Comparison of ENCODE assay signal across 13 mouse cellular contexts in the genomic region with DNA sequence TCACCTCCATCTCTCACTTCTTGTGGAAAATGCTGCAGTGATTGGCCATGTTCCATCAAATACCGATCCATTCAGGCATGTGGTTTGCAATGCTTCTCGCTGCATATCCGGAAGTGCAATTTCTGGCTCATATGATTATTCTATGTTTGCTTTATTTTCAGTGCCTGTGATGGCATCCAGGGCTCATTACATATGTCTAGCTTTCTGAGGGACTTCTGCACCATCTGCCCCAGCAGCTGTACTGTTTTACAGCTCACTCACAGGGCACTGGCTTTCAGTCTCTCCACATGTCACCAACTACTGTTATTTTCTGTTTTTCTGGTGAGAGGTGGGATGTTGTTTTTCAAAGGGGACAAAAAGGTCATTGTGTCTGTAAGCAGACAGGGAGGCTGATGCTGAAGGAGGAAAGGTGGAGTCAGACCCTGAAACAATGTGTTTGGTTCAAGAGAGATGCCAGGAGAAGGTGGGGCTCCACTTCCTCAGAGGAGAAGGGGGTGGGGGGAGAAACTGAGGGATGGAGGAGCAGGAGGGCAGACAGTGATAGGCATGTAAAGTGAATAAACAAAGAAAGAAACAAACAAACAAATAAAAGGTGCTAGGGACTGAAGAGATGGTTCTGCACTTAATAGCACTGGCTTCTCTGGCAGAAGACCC. TPM values are rescaled to one million over a fixed set of nuclear protein-coding genes. Genes with fewer than 3 reads are reported as not detected.
A peak's percentile ranks its signal among the peaks of the same experiment; 100 is the strongest.
DNase-seq lines count a peak whose midpoint lies in the region; ATAC-seq and TF ChIP-seq lines count a peak whose summit lies in the region.
"Had no signal": no experiment of that assay in that cellular context is flagged by ENCODE, and none has a peak within 500 bp of the region (broad histone marks: within the 10 kb centered on the region; RNA-seq: fewer than 3 reads in every experiment).

No protein-coding gene starts in this region.

- H3K4me3 ChIP-seq in hindbrain, embryonic 16.5 days (ENCODE audit: low read length) = no peak overlapping the region
- H3K4me3 ChIP-seq in hindbrain, embryonic 12.5 days = no peak overlapping the region
- no peak overlapping the region for H3K4me3 ChIP-seq in forebrain, postnatal 0 days (ENCODE audit: low read depth, low read length)
- H3K4me3 ChIP-seq: midbrain, embryonic 13.5 days; neural tube, embryonic 13.5 days had no signal

- no peaks in the 10 kb centered on the region for H3K27me3 ChIP-seq in hindbrain, embryonic 16.5 days (replicated peaks; ENCODE audit: control insufficient read depth, insufficient read depth, low read length)
- H3K27me3 ChIP-seq in hindbrain, embryonic 12.5 days = no peaks in the 10 kb centered on the region
- H3K27me3 ChIP-seq in forebrain, postnatal 0 days (ENCODE audit: insufficient read depth, low read length) = no peaks in the 10 kb centered on the region
- H3K27me3 ChIP-seq: midbrain, embryonic 13.5 days; neural tube, embryonic 13.5 days had no signal

- no peaks in the 10 kb centered on the region for H3K36me3 ChIP-seq in hindbrain, embryonic 16.5 days (ENCODE audit: control insufficient read depth, insufficient read depth, low read length)
- no peaks in the 10 kb centered on the region for H3K36me3 ChIP-seq in hindbrain, embryonic 12.5 days
- H3K36me3 ChIP-seq in forebrain, postnatal 0 days (ENCODE audit: insufficient read depth) = no peaks in the 10 kb centered on the region
- H3K36me3 ChIP-seq: midbrain, embryonic 13.5 days; neural tube, embryonic 13.5 days had no signal

- 72% methylated on average over 3 of the region's 3 CpGs for WGBS in hindbrain, embryonic 16.5 days
- WGBS in hindbrain, embryonic 12.5 days = 89% methylated on average over 3 of the region's 3 CpGs
- 53% methylated on average over 3 of the region's 3 CpGs for WGBS in forebrain, postnatal 0 days

- H3K4me2 ChIP-seq in hindbrain, embryonic 16.5 days (ENCODE audit: low read length) = no peak overlapping the region
- H3K4me2 ChIP-seq in hindbrain, embryonic 12.5 days (replicated peaks) = no peak overlapping the region
- H3K4me2 ChIP-seq in forebrain, postnatal 0 days (ENCODE audit: low read depth) = no peak overlapping the region
- H3K4me2 ChIP-seq: midbrain, embryonic 13.5 days; neural tube, embryonic 13.5 days had no signal

- H3K9ac ChIP-seq in hindbrain, embryonic 16.5 days (ENCODE audit: low read depth, low read length) = no peak overlapping the region
- H3K9ac ChIP-seq in hindbrain, embryonic 12.5 days = no peak overlapping the region
- H3K9ac ChIP-seq in forebrain, postnatal 0 days = no peak overlapping the region
- H3K9ac ChIP-seq: midbrain, embryonic 13.5 days; neural tube, embryonic 13.5 days had no signal

- no peaks in the 10 kb centered on the region for H3K9me3 ChIP-seq in hindbrain, embryonic 16.5 days (ENCODE audit: control insufficient read depth, low read length)
- H3K9me3 ChIP-seq in hindbrain, embryonic 12.5 days (replicated peaks) = no peaks in the 10 kb centered on the region
- no peaks in the 10 kb centered on the region for H3K9me3 ChIP-seq in forebrain, postnatal 0 days (ENCODE audit: low read length)
- H3K9me3 ChIP-seq: midbrain, embryonic 13.5 days; neural tube, embryonic 13.5 days had no signal

- peak; percentile 78 for ATAC-seq in hindbrain, embryonic 16.5 days
- no peak for ATAC-seq in hindbrain, embryonic 12.5 days (ENCODE audit: low FRiP score)
- peak; percentile 94 for ATAC-seq in forebrain, postnatal 0 days
- no peak for ATAC-seq in erythroblast, adult 5-6 weeks (replicated peaks; ENCODE audit: low FRiP score, poor library complexity, severe bottlenecking)
- ATAC-seq: midbrain, embryonic 13.5 days had no signal

- TF ChIP-seq CTCF in forebrain, postnatal 0 days (IDR thresholded peaks at IDR 0.05; ENCODE audit: low read depth) = no peak

- peak; percentile 41 for DNase-seq in right cerebral cortex, adult 18-20 months
- no peak for DNase-seq in right cerebral cortex, postnatal 25 days
- peak; percentile 67 for DNase-seq in forebrain, postnatal 0 days
- no peak for DNase-seq in MN1 (ENCODE audit: low spot score)
- DNase-seq: adrenal gland, postnatal 10 days; heart, postnatal 4 days; kidney, adult 8-10 months; lung, postnatal 14 days had no signal

- no peaks in the 10 kb centered on the region for H3K4me1 ChIP-seq in hindbrain, embryonic 16.5 days (ENCODE audit: control insufficient read depth, insufficient read depth, low read depth, low read length)
- H3K4me1 ChIP-seq in hindbrain, embryonic 12.5 days = no peaks in the 10 kb centered on the region
- H3K4me1 ChIP-seq in forebrain, postnatal 0 days (ENCODE audit: insufficient read depth) = no peaks in the 10 kb centered on the region
- H3K4me1 ChIP-seq: midbrain, embryonic 13.5 days; neural tube, embryonic 13.5 days had no signal

- H3K27ac ChIP-seq in hindbrain, embryonic 16.5 days (ENCODE audit: low read depth, low read length) = no peak overlapping the region
- no peak overlapping the region for H3K27ac ChIP-seq in hindbrain, embryonic 12.5 days
- no peak overlapping the region for H3K27ac ChIP-seq in forebrain, postnatal 0 days (ENCODE audit: low read depth, low read length)
- H3K27ac ChIP-seq: midbrain, embryonic 13.5 days; neural tube, embryonic 13.5 days had no signal

RNA-seq across cellular contexts. Expression of a gene that starts 13.0 kb away (rescaled TPM):
- 11.4 and 11.9 TPM in 2 replicates for polyA plus RNA-seq in hindbrain, embryonic 16.5 days (2015; fragmentation: Nextera tagmentation; extraction: Ambion mirVana)
- 6.7 and 7.2 TPM in 2 replicates for polyA plus RNA-seq in hindbrain, embryonic 12.5 days (2016; fragmentation: Nextera tagmentation; extraction: Ambion mirVana)
- 28.3 and 30.8 TPM in 2 replicates for total RNA-seq in forebrain, postnatal 0 days (2014; rRNA removed)
- 6.2 and 6.4 TPM in 2 replicates for polyA plus RNA-seq in forebrain, postnatal 0 days (2015; fragmentation: Nextera tagmentation; extraction: Ambion mirVana)
- 33.9 and 44.2 TPM in 2 replicates for total RNA-seq in erythroblast, adult 5-6 weeks (2015; ENCODE audit: low replicate concordance)
- 38.5 and 46.0 TPM in 2 replicates for total RNA-seq in erythroblast, adult 5-6 weeks (2017; ENCODE audit: low replicate concordance)

RNA-seq across cellular contexts. Expression of a gene that starts 38.8 kb away (rescaled TPM):
- polyA plus RNA-seq in hindbrain, embryonic 16.5 days (2015; fragmentation: Nextera tagmentation; extraction: Ambion mirVana) = 3.9 and 4.3 TPM in 2 replicates
- 2.6 and 3.4 TPM in 2 replicates for polyA plus RNA-seq in hindbrain, embryonic 12.5 days (2016; fragmentation: Nextera tagmentation; extraction: Ambion mirVana)
- total RNA-seq in forebrain, postnatal 0 days (2014; rRNA removed) = 3.7 and 10.7 TPM in 2 replicates
- 1.5 and 2.4 TPM in 2 replicates for polyA plus RNA-seq in forebrain, postnatal 0 days (2015; fragmentation: Nextera tagmentation; extraction: Ambion mirVana)
- total RNA-seq in erythroblast, adult 5-6 weeks (2015; ENCODE audit: low replicate concordance) = 10.6 and 19.9 TPM in 2 replicates
- total RNA-seq in erythroblast, adult 5-6 weeks (2017; ENCODE audit: low replicate concordance) = 10.0 and 12.1 TPM in 2 replicates

Comparison
In these comparisons a context has a peak if more than half of its experiments do, and no peak if none do; other contexts are left out.
1. ATAC-seq: peak in hindbrain, embryonic 16.5 days (single experiment) and forebrain, postnatal 0 days (single experiment); none in hindbrain, embryonic 12.5 days (single experiment) and erythroblast, adult 5-6 weeks (single experiment).
2. DNase-seq: peak in right cerebral cortex, adult 18-20 months (single experiment) and forebrain, postnatal 0 days (single experiment); none in right cerebral cortex, postnatal 25 days (single experiment) and MN1 (single experiment).